Mouse (Mus musculus) B cell, adult 67 days (primary cell): Measurements from ENCODE around the gene Slc24a2. TPM values are rescaled to one million over a fixed set of nuclear protein-coding genes. Genes with fewer than 3 reads are reported as not detected.

Experiments used
- total RNA-seq, 2 experiments: library from RNA; stranded (reverse); gene quantifications; 4 replicates each; pipeline ENCODE4 v1.2.4; 2023

Slc24a2 gene
- total RNA-seq: not detected

DNA sequence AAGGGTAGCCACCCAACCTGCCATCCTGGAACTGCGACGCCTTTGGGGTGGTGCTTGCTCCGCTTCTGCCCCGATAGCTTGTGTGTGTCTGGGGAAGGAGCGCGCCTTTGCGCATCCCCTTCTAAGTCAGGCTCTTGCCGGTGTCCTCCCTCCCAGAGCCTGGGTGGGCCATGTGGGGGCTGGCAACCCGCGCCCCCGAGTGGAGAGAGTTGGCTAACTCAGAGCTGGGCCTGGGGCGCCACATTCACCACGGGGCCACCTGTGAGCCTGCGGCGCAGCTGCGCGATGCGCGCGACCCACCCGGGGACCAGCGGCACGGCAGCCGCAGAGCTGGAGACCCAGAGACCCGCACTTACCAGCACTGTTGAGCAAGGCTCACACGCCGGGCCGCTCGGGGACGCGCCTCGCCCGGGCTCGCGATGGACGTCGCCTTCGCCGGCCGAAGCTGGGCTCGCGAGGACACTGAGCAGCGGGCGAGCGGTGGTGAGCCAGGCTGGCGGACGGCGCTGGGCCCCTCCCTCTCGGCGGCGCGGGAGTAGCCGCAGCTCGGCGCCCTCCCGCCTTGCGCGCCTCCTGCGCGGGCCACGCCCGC is at the start of gene Slc24a2:
TSS of gene Slc24a2 (minus strand) at position 518 of the 592 bp plus-strand sequence.

